Mouse (Mus musculus): ENCODE data around the gene Plekha7.
A peak's percentile ranks its signal among the peaks of the same experiment; 100 is the strongest.

The Plekha7 gene

DNA sequence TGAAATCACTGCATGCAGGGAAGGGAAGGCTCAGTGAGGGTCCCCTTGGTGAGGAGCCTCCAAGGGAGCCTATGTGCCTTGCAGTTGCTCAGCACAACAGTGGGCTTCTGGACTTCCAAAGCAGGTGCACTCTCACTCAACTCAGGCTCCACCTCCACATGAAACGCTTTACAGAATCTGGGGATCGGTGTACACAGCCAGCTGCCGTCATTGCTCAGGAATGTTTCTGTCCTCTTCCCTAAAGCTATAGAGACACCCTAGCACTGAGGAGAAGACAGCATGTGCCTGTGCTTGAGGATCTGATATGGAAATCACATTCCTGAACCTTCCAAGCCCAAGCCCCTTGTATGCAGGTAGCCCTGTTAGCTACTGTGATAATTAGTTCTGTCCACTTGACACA is 120.7 kb downstream of the Plekha7 start:
- no peak for DNase-seq (ENCODE audit: low spot score)

DNA sequence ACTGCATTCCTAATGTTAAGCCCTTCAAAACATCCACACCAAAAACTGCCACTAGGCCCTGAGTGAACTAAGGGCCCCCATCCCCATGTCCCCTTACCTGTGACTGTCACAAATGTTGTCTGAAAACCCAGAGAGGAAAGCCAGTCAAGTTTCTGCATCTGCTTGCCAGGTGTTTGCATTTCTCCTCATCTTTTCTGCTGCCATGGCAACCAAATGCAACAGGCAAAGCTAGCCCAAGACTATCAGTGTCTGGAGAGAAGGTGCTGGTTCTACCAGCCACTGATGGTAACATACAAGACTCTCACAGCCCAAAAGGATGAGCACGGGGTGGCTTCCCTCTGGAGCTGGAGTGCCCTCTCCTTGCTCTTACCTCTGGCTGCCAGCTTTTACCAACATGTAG is 121.3 kb downstream of the Plekha7 start:
- no peak for DNase-seq (ENCODE audit: low spot score)

DNA sequence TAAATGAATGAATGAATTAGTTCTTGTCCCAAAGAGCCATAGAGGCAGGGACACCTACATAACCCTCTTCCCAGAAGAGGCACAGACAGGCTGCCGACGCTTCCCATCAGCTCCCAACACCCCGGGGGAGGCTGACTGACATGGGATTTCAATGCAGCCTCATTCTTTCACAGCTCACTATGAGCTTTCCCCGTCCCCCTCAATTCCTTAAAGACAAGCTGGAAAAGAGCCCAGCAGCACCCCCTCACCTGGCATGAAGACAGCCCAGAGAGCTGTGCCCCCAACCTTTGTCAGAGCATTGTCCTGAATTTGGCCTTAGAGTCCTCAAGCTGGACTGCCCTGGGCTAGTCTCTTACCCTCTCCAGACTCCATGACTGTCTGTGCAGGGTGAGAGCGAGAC is 122.0 kb downstream of the Plekha7 start:
- DNase-seq (ENCODE audit: low spot score): no peak

DNA sequence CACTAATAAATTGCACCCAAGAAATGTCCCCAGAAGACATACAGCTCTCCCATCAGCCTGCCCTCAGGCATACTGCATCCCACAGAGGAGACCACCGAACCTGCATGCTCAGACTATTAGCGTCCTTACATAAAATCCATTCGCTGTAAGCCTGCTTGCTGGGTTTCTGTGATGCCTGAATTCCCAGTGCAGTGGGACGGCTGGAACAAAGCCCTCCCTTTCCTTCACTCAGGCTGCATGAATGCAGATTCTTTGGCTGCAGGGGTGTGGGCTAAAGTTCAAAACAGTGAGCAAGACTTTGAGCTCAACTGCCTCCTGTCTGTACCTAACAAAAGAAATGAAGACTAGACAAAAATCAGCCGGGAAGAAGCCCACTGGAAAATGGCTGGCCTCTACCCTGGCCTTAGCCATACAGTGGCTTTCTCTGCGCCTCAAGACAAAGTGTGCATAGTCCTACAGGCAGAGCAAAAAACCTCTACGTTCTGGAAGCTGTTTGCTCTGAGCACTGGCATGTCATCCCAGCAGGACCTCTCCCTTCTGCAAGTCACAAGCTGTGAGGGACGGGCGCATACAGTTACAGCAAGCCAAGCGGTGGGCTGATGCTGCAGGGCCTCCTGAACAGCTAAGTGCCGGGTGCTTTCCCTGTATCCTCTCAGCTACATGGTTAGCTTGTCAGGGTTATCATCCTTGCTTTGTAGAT is 123.7 kb downstream of the Plekha7 start:
- DNase-seq (ENCODE audit: low spot score): no peak

DNA sequence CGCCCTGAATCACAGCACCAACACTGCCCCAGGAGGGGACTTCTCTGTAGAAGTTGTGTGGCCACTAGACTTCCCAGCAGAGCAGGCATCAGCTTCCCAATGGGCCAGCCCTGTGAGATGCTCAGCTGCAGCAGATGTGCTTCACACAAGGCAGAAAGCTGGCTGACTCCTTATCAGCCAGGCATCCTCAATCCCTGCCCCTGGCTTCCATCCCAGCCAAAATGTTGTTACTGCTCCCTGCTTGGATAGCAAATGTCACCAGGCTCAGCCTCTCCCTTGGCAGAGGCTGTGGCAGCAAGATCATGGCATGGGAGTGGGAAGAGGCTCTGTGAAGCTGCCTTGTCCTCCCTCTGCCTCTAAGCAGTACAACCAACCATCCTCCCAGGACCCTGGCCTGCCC is 125.7 kb downstream of the Plekha7 start:
- DNase-seq (ENCODE audit: low spot score): no peak

DNA sequence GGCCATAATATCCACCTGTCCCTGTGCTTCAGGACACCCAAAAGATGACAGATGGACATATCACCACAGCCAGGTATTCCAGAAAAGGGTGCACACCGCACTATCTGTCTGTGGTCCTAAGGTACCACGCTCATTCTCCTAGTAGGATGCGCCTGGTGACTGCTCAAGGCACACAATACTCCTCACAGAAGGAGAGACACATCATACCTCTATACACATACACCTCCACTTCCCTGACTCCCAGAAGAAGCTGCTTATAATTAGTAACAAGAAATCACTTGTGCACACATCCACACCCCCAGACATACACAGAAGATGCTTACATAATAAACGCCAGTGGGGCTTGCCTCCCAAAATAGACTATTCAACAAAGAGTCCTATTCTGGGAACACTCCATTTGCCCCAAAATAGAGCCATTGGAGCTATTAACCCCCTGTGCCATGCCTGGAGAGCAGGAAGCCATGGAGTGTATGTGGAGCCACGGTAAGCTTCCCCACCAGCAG is 126.7 kb downstream of the Plekha7 start:
- DNase-seq (ENCODE audit: low spot score): no peak

DNA sequence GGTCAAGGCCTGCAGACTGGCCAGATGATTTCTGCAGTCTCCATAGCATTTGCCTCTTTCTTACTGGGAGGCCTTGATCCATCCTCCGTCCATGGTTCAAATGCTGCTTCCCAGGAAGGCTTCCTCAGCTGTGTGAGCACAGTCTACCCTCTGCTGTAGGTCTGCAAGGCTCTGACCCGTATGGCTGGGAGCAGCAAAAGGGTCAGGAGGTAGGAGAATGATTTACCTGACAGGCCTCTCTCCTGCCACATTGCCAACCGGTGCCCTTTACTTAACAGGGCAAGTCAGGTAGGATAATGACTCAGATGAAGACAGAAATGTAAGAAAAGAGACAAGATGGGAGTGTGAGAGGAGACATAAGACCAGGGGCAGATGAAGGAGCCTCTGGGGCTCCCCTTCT is 129.3 kb downstream of the Plekha7 start:
- no peak for DNase-seq (ENCODE audit: low spot score)

DNA sequence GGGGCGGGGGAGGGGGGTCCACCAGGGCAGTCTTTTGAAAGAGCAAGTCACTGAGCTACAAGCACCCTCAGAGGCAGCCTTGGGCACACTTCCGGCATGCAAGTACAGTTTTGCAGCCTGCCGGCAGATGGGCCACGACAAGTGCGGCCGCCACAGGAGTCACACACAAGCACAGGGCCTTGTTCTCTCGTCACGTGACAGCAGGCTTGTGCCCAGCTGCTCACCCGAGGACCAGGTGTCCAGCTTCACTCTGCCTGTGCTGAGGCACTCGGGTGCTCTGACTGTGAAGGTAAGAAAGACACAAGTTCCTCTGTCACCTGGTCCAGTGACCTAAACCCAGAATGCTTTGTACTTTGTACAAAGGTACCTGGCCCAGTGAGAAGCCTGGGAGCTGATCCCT is 135.4 kb downstream of the Plekha7 start:
- DNase-seq (ENCODE audit: low spot score): no peak

DNA sequence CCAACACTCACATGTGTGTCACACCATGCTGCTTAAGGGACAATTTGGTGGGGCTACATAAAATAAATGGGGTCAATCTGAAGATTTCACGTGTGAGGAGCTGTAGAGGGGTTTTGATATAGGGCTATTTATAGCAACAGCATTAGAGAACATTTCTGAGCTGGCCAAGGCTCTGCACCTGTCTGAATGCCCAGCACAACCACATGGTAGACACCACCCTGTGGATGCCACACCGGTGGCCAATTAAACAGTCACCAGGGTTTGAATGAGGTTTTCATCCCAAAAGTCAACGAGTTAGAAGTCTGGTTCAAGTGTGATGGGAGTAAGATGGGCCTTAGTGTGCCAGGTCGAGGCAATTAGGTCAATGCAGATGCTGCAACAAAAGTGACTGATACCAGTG is 138.8 kb downstream of the Plekha7 start:
- no peak for DNase-seq (ENCODE audit: low spot score)

DNA sequence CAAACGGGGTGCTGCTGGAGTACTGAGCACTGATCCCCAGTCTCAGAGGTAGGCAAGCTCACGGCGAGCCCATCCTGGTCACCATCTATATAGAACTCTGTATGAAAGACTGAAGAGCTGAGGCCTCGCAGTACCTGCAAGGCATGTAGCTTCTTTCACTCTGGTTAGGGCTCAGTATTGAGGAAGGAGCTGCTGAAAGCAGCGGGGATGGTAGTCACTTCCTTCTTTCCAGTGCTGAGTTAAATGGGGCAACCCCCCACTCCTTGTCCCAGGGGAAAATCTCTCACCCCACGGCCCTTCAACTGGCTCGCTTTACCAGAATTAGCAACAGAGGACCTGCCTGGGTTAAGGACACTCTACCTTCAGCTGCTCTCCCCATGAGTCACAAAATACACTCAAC is 140.0 kb downstream of the Plekha7 start:
- DNase-seq (ENCODE audit: low spot score): no peak

DNA sequence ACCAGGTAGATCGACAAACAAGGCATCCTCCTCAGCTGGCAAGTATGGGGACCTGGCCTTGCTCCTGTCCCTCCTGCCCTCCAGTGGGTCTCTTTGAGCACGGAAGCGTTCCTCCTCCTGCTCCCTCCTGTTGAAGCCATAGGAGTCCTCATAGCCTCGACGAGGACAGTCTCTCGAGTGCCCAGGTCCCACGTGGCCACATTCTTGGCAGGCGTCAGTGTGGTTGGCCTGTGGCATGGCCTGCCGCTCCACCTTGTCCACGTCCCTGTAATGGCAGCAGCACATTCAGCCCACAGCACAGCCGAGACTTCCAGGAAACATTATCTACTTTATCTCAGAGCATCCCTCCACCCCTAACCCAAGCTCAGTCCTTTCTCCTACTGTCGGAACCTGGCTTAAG is 143.9 kb downstream of the Plekha7 start:
- no peak for DNase-seq (ENCODE audit: low spot score)

DNA sequence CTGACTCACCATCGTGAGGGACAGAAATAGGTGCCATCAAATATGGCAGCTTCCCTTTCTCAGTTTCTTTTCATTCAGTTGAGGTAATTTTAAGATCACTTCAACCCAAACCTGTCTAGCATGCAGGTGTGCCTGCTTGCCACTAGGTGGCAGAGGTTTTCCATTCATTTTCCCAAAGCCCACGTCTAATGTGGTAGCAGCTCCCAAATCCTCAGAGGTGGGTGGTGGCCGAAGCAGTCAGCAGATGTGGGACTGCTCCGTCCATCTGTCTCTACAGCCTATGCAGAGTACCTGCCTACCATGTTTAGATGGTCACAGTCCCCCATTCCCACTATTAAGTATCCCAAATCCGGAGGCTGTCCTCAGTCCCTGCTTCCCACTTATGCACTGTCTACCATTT is 146.6 kb downstream of the Plekha7 start:
- DNase-seq (ENCODE audit: low spot score): no peak

DNA sequence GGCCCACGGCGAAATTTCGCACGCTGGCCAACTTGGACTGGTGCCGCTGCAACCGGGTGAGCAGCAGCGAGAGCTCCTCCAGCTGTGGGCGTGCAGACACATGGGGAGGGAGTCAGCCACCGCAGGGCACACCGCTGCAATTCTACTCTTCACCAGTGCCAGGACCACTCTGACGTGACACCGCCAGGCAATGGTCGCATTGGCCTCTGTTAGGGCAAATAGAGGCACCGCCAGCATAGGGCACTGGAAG is 151.4 kb downstream of the Plekha7 start:
- DNase-seq (ENCODE audit: low spot score): no peak

DNA sequence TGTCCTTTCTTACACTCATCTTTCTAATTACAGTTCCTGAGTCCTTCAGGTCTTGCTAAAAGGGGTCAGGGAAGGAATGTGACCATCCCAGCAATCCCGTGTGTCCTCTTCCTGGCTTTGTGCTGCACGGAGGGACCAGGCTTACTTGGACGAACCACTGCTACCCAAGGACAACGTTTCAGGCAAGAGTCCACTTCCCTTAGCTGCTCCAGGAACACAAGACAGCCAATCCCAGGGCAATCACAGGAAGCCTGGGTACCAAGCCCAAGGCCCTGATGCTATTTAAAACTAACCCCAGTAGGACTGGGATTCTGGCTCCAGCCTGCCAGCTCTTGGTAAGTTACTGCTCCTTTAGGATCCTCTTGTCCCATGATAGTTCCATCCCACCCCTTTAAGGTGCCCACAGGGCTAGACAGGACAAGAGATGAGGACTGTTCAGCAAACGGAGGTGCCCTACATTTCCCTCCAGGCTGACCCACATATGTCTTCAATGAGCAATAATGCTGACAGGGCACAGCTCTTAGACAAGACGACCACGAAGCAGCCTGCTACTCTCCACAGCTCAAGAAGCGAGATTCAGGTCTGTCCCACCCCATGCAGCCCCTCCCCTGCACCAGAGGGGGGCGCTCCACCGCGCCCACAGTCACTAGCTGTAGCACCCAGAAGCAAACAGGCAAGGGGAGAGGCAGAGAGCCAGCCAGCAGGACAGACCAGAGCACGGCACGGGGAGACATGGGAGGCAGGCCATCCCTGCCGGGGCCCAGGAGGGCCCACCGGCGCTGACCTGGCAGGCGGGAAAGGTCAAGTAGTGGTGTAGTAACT is 151.9 kb downstream of the Plekha7 start:
- DNase-seq (ENCODE audit: low spot score): no peak

DNA sequence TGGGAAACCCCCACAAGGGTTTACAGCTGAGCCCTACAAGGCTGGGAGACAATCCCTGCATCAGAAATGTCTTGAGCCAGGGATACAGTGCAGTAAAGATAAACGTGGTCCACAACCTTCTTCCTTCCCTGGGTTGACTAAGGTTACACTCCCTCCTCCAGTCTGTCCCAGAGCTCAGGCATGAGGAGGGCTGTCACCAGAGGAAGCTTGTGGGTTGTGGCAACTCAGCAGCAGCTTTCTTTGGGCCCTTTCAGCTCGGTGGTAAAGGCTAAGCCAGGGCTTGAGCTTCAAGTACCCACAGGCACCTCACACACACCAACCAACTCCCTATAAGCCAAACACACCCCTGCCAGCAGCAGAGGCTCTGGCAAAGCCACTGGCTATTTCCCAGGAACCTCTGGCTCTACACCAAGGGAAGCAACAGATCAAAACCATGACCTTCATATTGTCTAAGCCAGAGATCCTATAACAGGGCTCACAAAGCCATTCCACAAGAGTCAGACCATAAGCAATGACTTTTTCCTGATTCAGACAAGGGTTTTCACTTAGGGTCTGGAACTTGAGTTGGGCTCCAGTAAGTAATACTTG is 154.3 kb downstream of the Plekha7 start:
- no peak for DNase-seq (ENCODE audit: low spot score)

DNA sequence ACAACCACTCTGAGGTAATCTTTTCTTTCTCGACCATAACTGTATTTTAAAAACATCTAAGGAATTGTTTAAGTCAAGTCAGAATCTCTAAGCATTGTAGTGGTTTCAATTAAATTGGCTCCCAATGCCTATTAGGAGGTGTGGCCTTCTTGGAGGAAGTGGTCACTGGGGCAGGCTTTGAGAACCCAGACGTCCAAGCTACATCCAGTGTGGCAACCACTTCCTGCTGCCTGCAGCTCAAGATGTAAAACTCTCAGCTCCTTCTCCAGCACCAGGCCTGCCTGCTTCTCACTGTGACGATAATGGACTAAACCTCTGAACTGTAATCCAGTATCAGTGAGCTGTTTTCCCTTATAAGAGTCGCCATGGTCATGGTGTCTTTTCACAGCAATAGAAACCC is 158.6 kb downstream of the Plekha7 start:
- DNase-seq (ENCODE audit: low spot score): no peak

DNA sequence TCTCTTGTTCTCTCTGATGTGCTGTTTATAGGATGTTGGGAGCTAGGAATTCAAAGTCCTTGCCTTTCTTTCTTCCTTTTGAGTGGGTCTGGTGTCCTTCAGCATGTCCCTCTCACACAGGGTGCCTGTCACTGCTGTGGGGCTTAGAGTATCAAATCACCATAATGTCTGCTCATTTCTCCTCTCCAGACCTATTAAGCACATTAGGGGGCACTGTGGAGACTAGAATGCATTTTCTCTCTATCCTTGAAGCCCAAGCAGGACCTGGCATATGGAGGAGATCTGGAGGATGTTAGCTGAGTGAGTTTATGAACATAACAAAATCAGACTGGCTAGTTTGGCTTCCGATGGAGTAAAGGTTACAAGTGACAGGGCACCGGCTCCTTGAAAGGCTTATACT is 161.1 kb downstream of the Plekha7 start:
- no peak for DNase-seq (ENCODE audit: low spot score)

DNA sequence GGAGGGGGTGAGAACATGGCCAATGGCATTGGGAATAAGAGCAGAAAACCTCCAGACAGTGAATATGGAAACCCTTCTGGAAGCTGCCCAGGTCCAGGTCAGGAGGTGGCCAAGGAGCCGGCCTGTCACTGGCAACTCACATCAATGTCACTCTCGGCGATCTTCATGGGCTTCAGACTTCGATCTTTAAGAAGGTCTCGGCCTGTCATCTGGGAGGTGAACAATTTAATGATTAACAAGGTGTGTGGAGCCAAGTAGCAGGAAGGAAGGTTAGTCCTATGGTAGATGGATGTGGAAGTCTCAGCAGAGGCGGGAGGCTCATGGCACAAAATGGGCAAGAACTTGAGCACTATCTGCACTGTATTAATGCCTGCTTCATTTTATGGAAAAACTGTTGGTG is 163.1 kb downstream of the Plekha7 start:
- DNase-seq (ENCODE audit: low spot score): no peak

DNA sequence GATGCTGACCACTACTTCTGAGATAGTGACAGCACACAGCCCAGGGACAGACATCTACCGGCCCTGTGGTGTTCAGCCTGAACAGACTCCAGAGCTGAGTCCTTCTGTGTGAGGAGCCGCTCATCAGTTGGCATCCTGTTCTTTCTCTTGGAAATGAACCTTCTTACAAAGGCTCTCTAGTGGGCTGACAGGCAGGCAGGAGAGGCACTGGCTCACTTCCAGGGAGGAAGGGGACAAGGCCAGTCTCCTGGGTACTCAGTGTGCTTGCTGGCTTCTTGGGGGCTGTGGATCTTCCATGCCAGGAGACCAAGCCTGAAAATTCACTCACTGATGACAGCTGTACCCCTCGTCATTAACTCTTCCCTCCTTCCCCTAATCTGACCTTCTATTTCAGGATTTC is 170.5 kb downstream of the Plekha7 start:
- DNase-seq (ENCODE audit: low spot score): no peak

DNA sequence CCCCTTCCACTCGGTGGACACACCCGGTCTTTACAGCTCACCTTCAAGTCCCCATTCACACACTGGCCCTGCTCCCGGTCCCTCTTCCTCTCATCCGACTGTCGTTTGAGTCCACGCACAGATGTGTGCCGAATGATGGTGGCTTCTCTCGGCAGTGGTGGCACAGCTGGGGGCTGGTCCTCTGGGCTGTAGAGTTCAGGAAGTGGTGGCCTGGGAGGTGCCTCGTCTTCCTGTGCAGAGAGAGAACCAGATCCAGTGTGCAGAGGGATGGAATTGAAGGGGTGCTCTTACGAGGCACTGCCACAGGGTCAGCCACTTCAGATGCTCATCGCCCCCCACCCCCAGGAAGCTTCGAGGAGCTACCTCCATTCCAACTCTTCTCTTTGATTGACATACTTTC is 171.0 kb downstream of the Plekha7 start:
- no peak for DNase-seq (ENCODE audit: low spot score)

DNA sequence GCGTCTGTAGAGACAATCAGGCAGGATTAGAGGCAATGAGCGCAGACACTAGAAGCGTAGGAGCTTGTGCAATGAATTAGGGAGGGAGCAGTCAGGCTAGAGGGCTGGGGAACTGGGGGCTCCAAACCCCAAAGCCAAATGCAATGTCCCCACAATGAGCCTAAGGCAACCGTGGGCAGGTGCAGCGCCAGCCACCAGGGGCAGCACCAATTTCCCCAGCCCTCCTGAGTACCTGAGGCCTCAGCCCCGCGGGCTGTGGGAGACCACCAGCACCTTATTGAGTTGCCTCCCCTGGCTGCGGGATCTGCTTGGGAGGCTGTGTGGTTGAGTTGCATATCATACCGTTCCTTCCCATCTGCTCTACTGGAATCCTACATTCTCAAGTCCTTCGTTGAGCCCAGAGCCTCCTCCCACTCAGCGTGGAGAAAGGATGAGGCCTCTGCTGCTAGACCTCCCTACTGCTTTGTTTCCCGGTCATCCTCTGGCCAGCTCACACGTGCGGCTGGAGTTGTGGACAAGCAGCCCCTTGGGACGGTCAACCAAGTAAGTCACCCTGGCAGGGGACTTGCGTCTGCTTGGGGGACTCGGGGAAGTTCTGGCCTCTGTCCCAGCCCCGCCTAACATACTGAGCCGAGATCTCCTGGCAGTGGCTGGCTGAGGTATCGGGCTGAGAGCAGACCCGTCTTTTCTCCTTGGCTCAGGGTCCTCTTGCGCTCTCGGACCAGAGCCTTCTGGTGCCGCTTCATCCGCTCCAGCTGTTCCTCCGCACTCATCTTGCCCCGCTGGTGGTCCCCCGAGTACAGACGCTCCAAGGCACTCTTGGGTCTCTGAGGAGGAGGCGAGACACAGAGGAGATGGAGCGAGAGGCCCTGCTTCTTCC is 173.5 kb downstream of the Plekha7 start:
- no peak for DNase-seq (ENCODE audit: low spot score)

DNA sequence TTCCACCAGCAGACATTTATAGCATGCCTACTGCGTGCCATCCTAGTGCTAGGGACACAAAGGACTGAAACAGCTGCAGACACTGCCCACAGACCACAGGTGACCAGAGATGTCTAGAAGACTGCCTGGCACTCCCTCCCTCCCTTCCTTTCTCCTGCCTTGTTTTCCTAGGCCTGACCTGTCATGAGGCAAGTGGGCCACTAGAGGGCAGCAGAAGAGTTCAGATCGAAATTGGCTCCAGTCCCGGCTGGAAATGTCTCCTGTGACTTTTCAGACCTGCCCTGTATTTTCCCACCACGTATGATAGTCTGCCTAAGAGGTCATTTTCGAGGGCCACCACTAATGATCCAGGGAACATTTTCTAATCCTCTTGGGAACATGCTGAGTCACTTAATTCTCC is 176.1 kb downstream of the Plekha7 start:
- peak; percentile 62 for DNase-seq (ENCODE audit: low spot score)

DNA sequence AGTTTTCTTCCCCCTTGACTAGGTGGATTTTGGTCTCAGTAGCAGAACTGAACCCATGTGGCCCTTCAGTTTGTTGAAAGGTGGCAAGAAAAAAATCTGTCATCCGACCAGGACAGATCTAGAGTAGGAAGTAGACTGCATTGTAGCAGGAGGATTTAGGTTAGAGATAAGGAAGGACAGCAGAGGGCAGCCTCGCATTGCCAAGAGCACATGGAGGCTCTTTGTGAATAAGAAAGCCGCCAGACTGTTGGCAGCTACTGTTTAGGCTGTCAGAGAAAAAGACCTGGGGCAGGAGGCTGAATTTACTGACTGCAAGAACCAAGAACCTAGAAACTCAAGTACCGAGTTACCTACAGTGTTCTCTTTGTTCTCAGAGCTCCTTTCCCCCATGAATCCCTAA is 176.8 kb downstream of the Plekha7 start:
- no peak for DNase-seq (ENCODE audit: low spot score)

All from testis, postnatal 14 days (tissue).